Mouse (Mus musculus) hindbrain, embryonic 13.5 days (tissue): ENCODE data around the gene Tdrd1. TPM values are rescaled to one million over a fixed set of nuclear protein-coding genes. Genes with fewer than 3 reads are reported as not detected.
"Not testable (repeated sequence)": the region's sequence is repeated elsewhere in the genome, so short reads cannot be mapped to it uniquely, and the experiment has no call there.

ENCODE experiments used
- ATAC-seq: fragments of 200-750 bp; cut with Nextera tagmentation; 2 replicates; pipeline ENCODE4 v1.8.0; 2017; ENCODE audit warnings: moderate TSS enrichment; ENCODE audit not compliant: low FRiP score
- H3K27ac ChIP-seq: fragments of 300-500 bp; sonication (generic); 2 replicates; pipeline ENCODE4 v1.5.1; 2015; ENCODE audit warnings: inconsistent platforms, mild to moderate bottlenecking, moderate library complexity
- H3K27me3 ChIP-seq: fragments of 300-500 bp; sonication (generic); 2 replicates; pipeline ENCODE4 v1.6.1; 2015; ENCODE audit warnings: mild to moderate bottlenecking, inconsistent platforms
- H3K36me3 ChIP-seq: fragments of 300-500 bp; sonication (generic); 2 replicates; pipeline ENCODE4 v1.6.1; 2015; ENCODE audit warnings: mild to moderate bottlenecking, inconsistent platforms
- H3K4me1 ChIP-seq: fragments of 300-500 bp; sonication (generic); replicated peaks from 2 replicates; pipeline ENCODE4 v1.6.1; 2015; ENCODE audit warnings: inconsistent platforms
- H3K4me2 ChIP-seq: fragments of 300-500 bp; sonication (generic); 2 replicates; pipeline ENCODE4 v1.6.1; 2015; ENCODE audit warnings: inconsistent platforms, mild to moderate bottlenecking, moderate library complexity
- H3K4me3 ChIP-seq: fragments of 300-500 bp; sonication (generic); 2 replicates; pipeline ENCODE4 v1.5.1; 2015; ENCODE audit warnings: mild to moderate bottlenecking, inconsistent platforms
- H3K9ac ChIP-seq: fragments of 300-500 bp; sonication (generic); 2 replicates; pipeline ENCODE4 v1.6.1; 2015; ENCODE audit warnings: mild to moderate bottlenecking, inconsistent platforms
- H3K9me3 ChIP-seq: fragments of 300-500 bp; sonication (generic); 2 replicates; pipeline ENCODE4 v1.6.1; 2016; ENCODE audit warnings: inconsistent platforms
- WGBS: fragments of 180-500 bp; shearing (Covaris S2); methylation state at CpG from one replicate; pipeline ENCODE4 v1.1.7; 2015; 5-methylcytosine and 5-hydroxymethylcytosine counted together
- polyA plus RNA-seq: library from polyadenylated mRNA; unstranded; fragments of >200 nt; fragmentation: Nextera tagmentation; extraction: Ambion mirVana; gene quantifications from 2 replicates; pipeline ENCODE4 v1.2.1, GENCODE M21; 2015

The Tdrd1 gene
- 0.77 and 0.96 TPM in 2 replicates for polyA plus RNA-seq

DNA sequence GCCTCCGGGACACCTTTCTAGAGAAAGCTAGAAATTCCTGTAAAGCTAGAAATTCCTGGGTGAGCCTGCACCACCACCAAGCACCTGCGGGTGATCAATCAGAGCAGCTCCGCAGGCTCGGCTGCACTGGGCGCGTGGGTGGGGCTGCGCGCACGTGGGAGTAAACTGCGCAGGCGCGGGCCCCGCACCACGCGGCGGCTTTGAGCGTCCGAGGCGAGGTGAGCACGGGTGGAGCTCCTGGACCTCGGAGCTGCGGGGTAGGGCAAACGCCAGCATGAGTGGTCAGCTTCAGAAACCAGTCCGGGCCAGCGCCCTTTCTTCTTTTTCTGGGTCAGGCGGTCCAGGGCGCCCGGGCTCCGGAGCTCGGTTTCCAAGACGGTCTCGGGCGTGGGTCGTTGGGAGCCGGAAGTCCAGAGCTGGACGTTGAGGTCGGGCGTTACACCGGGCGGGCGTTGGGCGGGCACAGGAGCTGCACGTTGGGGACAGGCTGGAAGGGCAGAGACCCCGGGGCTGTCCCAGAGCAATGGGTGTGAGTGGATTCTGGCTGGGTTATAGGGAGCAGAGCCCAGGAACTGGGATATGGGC is at the start of gene Tdrd1:
TSS of gene Tdrd1 (plus strand) at position 163 of the 585 bp plus-strand sequence.
- Histone ChIP-seq H3K9me3 (no peaks in the 10 kb centered on the region), H3K36me3 (no peaks in the 10 kb centered on the region), H3K4me3 (peak within 1 kb of the TSS; percentile 3; the same call in 1 of the 2 replicates), H3K4me1 (peaks cover 10% of the 10 kb centered on the region), H3K27me3 (peaks cover 10% of the 10 kb centered on the region; the same call in 1 of the 2 replicates), H3K4me2 (peak within 1 kb of the TSS; percentile 39), H3K9ac (no peak within 1 kb of the TSS), H3K27ac (no peak within 1 kb of the TSS)
- 59% methylated on average over 44 of the region's 44 CpGs for WGBS
- no peak for ATAC-seq

DNA sequence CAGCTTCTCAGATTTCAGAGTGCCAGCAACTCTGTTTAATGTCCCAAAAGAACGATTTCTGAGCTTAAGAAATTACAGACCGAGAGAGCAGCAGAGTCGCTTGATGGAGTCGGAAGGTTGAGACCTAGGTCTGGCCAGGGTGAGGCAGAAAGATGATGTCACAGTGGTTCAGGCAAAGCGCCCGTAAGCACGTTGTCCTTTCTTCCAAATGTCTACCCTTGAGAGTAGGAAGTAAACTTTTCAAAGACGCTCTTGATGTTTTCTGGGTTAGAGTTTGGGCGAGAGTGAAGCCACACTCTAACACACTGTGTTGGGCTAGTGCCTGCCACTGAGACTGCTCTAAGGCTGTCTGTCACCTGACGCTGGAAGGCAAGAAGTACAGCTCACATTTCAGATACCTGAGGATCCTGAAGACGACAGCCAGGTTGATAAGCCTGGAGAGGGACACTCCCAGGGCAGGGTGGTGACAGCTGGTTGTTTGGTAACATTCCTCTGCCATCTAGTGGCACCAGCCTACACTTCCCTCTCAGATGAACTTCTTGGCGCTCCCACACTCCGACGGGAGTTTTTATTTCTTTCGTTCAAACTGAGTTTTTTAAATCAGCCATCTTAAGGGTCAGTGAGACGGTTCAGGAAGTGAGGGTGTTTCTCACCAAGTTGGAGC is 49.2 kb upstream of the Tdrd1 start:
- Histone ChIP-seq H3K36me3 (no peaks in the 10 kb centered on the region), H3K9ac (no peak overlapping the region), H3K4me2 (no peak overlapping the region), H3K27ac (no peak overlapping the region), H3K4me3 (no peak overlapping the region), H3K4me1 (peaks cover 10% of the 10 kb centered on the region), H3K27me3 (peaks cover 35% of the 10 kb centered on the region), H3K9me3 (no peaks in the 10 kb centered on the region)
- ATAC-seq: no peak
- WGBS: 49% methylated on average over 16 of the region's 16 CpGs

GRCm38 (mm10) chr19:56778532-56778931 is 47.5 kb upstream of the Tdrd1 start:
- ATAC-seq, H3K4me3 ChIP-seq, H3K9me3 ChIP-seq, H3K27ac ChIP-seq, H3K36me3 ChIP-seq, H3K9ac ChIP-seq, H3K4me2 ChIP-seq: not testable (repeated sequence)
- Histone ChIP-seq H3K27me3 (peaks cover 35% of the 10 kb centered on the region), H3K4me1 (peaks cover 10% of the 10 kb centered on the region)
- WGBS: 96% methylated on average over 7 of the region's 7 CpGs

DNA sequence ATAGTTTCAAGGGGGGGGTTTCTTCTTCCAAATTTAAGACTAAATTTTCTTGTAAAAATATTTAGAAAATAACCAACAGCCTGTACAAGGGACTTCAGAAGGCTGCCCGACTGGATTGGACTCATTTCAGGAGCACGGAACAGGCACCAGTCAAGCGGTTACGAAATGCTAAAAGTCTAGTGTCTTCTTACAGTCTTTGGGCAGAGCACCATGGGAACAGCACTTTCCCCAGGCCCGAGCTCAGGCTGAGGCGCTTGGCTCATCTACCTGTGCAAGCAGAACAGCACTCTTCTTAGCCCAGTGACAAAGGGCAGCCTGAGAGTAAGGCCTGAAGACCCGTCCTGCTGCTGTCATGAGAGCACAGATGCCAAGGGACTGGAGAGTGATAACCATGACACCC is 38.1 kb upstream of the Tdrd1 start:
- no peak for ATAC-seq
- peaks cover 56% of the 10 kb centered on the region for H3K36me3 ChIP-seq
- H3K27ac ChIP-seq: no peak overlapping the region
- no peak overlapping the region for H3K4me2 ChIP-seq
- H3K4me1 ChIP-seq: no peaks in the 10 kb centered on the region
- H3K4me3 ChIP-seq: no peak overlapping the region
- no peaks in the 10 kb centered on the region for H3K27me3 ChIP-seq
- H3K9me3 ChIP-seq: no peaks in the 10 kb centered on the region
- WGBS: 90% methylated on average over 7 of the region's 7 CpGs
- no peak overlapping the region for H3K9ac ChIP-seq

- ATAC-seq: no peak
- no peaks in the 10 kb centered on the region for H3K9me3 ChIP-seq
- H3K4me2 ChIP-seq: no peak overlapping the region
- no peaks in the 10 kb centered on the region for H3K4me1 ChIP-seq
- peaks cover 53% of the 10 kb centered on the region for H3K36me3 ChIP-seq
- H3K27ac ChIP-seq: no peak overlapping the region
- no peak overlapping the region for H3K9ac ChIP-seq
- WGBS: 95% methylated on average over 5 of the region's 5 CpGs
- no peak overlapping the region for H3K4me3 ChIP-seq
- H3K27me3 ChIP-seq: no peaks in the 10 kb centered on the region
Measured at GRCm38 (mm10) chr19:56788952-56789351, 37.1 kb upstream of the Tdrd1 start.

- H3K4me1 ChIP-seq: no peaks in the 10 kb centered on the region
- ATAC-seq: no peak
- no peaks in the 10 kb centered on the region for H3K27me3 ChIP-seq
- H3K27ac ChIP-seq: no peak overlapping the region
- 95% methylated on average over 11 of the region's 11 CpGs for WGBS
- H3K36me3 ChIP-seq: peaks cover 88% of the 10 kb centered on the region
- no peak overlapping the region for H3K4me3 ChIP-seq
- H3K9ac ChIP-seq: no peak overlapping the region
- no peak overlapping the region for H3K4me2 ChIP-seq
- no peaks in the 10 kb centered on the region for H3K9me3 ChIP-seq
Measured at GRCm38 (mm10) chr19:56797376-56797775, 28.6 kb upstream of the Tdrd1 start.

DNA sequence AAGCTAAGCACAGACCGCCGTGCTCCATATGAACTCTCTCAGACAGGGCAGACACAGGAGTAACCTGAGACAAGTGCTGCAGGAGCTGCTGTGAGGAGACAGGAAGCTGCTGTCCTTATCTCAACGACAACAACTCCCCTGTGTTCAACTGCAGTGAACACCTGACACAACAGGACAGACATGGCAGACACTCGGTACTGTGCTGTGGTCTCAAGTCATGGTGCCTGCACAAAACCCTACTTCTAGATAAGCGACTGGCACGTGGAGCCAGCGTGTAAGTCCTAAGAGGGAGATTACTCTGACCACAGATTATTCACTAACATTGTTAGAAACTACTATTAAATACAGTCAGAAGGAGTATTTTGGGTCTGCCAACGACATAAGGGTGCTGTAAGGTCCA is 25.8 kb upstream of the Tdrd1 start:
- WGBS: 88% methylated on average over 8 of the region's 8 CpGs
- H3K27ac ChIP-seq: no peak overlapping the region
- no peaks in the 10 kb centered on the region for H3K4me1 ChIP-seq
- H3K9me3 ChIP-seq: no peaks in the 10 kb centered on the region
- no peak for ATAC-seq
- no peaks in the 10 kb centered on the region for H3K27me3 ChIP-seq
- H3K36me3 ChIP-seq: peaks cover 77% of the 10 kb centered on the region
- no peak overlapping the region for H3K4me3 ChIP-seq
- no peak overlapping the region for H3K9ac ChIP-seq
- H3K4me2 ChIP-seq: no peak overlapping the region

DNA sequence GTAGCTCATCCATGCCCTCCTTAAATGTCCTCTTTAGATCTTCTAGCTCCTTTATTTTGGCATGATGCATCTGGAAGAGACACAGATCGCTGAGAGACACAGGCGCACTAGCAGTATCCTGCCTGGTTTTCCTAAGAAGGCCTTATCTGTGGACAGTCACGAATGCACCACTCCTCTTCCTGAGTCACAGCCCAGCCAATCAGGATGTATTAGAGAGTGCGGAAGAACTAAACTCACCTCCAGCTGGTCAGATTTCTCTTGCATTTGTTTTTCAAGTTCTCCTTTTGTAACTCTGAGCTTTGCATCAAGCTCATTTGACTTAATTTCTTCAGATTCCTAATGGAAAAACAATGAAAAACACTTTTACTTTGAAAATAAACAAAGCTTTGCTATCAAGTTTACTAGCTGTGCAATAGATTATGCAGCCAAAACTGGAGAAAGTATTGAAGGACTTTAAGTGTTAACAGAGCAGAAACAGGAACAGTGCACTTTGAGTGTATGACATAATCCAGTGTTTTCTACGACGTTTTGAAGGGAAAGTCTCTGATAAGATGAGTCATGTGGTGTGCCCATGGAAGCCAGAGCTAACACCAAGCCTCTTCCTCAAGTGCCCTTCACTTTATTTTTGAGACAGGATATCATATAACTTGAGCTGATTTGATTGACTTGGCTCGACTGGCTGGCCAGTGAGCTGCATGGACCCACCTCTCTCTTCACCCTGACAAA is 24.9 kb upstream of the Tdrd1 start:
- WGBS: 90% methylated on average over 7 of the region's 7 CpGs
- no peak overlapping the region for H3K27ac ChIP-seq

GRCm38 (mm10) chr19:56801656-56802351 is 24.2 kb upstream of the Tdrd1 start:
- no peak overlapping the region for H3K4me2 ChIP-seq
- no peaks in the 10 kb centered on the region for H3K27me3 ChIP-seq
- WGBS: 93% methylated on average over 10 of the region's 10 CpGs
- H3K9me3 ChIP-seq: no peaks in the 10 kb centered on the region
- H3K4me3 ChIP-seq: no peak overlapping the region
- no peaks in the 10 kb centered on the region for H3K4me1 ChIP-seq
- peaks cover 73% of the 10 kb centered on the region for H3K36me3 ChIP-seq
- H3K27ac ChIP-seq: no peak overlapping the region
- no peak overlapping the region for H3K9ac ChIP-seq
- ATAC-seq: no peak

More for the DNA sequence above, 24.9 kb upstream of the Tdrd1 start:
- Histone ChIP-seq H3K36me3 (peaks cover 78% of the 10 kb centered on the region), H3K4me1 (no peaks in the 10 kb centered on the region), H3K27me3 (no peaks in the 10 kb centered on the region), H3K4me3 (no peak overlapping the region), H3K9me3 (no peaks in the 10 kb centered on the region), H3K4me2 (no peak overlapping the region), H3K9ac (no peak overlapping the region)
- no peak for ATAC-seq

GRCm38 (mm10) chr19:56802352-56802746 is 23.7 kb upstream of the Tdrd1 start:
- Histone ChIP-seq H3K27ac (no peak overlapping the region), H3K27me3 (no peaks in the 10 kb centered on the region), H3K4me2 (no peak overlapping the region), H3K4me1 (no peaks in the 10 kb centered on the region), H3K4me3 (no peak overlapping the region), H3K9ac (no peak overlapping the region), H3K36me3 (peaks cover 76% of the 10 kb centered on the region), H3K9me3 (no peaks in the 10 kb centered on the region)
- ATAC-seq: no peak
- WGBS: 83% methylated on average over 3 of the region's 3 CpGs

- H3K27ac ChIP-seq: no peak overlapping the region
- 86% methylated on average over 2 of the region's 2 CpGs for WGBS
- no peak overlapping the region for H3K4me3 ChIP-seq
- H3K4me1 ChIP-seq: no peaks in the 10 kb centered on the region
- H3K36me3 ChIP-seq: peaks cover 61% of the 10 kb centered on the region
- no peak for ATAC-seq
- H3K27me3 ChIP-seq: no peaks in the 10 kb centered on the region
- H3K9ac ChIP-seq: no peak overlapping the region
- no peak overlapping the region for H3K4me2 ChIP-seq
- H3K9me3 ChIP-seq: no peaks in the 10 kb centered on the region
Measured at GRCm38 (mm10) chr19:56805366-56805765, 20.6 kb upstream of the Tdrd1 start.

GRCm38 (mm10) chr19:56807122-56807521 is 18.9 kb upstream of the Tdrd1 start:
- ATAC-seq: no peak
- H3K36me3 ChIP-seq: peaks cover 43% of the 10 kb centered on the region
- 82% methylated on average over 5 of the region's 5 CpGs for WGBS

More at GRCm38 (mm10) chr19:56807122-56807521, 18.9 kb upstream of the Tdrd1 start:
- no peak overlapping the region for H3K27ac ChIP-seq
- H3K4me2 ChIP-seq: no peak overlapping the region
- H3K27me3 ChIP-seq: no peaks in the 10 kb centered on the region
- H3K9ac ChIP-seq: no peak overlapping the region
- H3K9me3 ChIP-seq: no peaks in the 10 kb centered on the region
- no peak overlapping the region for H3K4me3 ChIP-seq
- H3K4me1 ChIP-seq: no peaks in the 10 kb centered on the region
